Mouse (Mus musculus): ENCODE data around the gene Rap2a. TPM values are rescaled to one million over a fixed set of nuclear protein-coding genes. Genes with fewer than 3 reads are reported as not detected.

Rap2a gene
- total and polyA plus RNA-seq, 3 experiments = 1.3 to 1.5 (median 1.4) TPM

GRCm38 (mm10) chr14:120525644-120526043 is 47.4 kb downstream of the Rap2a start:
- no peaks in the 10 kb centered on the region for H3K9me3 ChIP-seq (replicated peaks; ENCODE audit: low read length)
- TF ChIP-seq ZNF384 (IDR thresholded peaks at IDR 0.05; ENCODE audit: low read depth, low read length) (no peak), ZKSCAN1 (IDR thresholded peaks at IDR 0.05; ENCODE audit: borderline replicate concordance, low read depth, low read length) (no peak), ETS1 (conservative IDR thresholded peaks at IDR 0.05; ENCODE audit: low read depth, low read length) (no peak), MAZ (IDR thresholded peaks at IDR 0.05; ENCODE audit: low read depth, low read length) (no peak)
- no peaks in the 10 kb centered on the region for H3K4me1 ChIP-seq (ENCODE audit: control insufficient read depth in 1 of 2, insufficient read depth in 2 of 2)
- DNase-seq (ENCODE audit: extremely low read depth) = no peak
- dilution Hi-C loops (cut with MboI; ENCODE audit: extremely low pct_ligation_motif_present, extremely low pct_unique_long_range_greater_than_20kb, low sequenced_read_pairs) = no loop called here
- no peak overlapping the region for H3K9ac ChIP-seq (ENCODE audit: insufficient read depth, low read depth)
- no peaks in the 10 kb centered on the region for H3K36me3 ChIP-seq (replicated peaks in 1 of 2; ENCODE audit: control insufficient read depth in 1 of 2, insufficient read depth in 1 of 2, low read length in 1 of 2)
- no peak overlapping the region for H3K27ac ChIP-seq (ENCODE audit: insufficient read depth, low read depth)
- in situ Hi-C loops (cut with MboI; ENCODE audit: low pct_ligation_motif_present, low pct_unique_long_range_greater_than_20kb, low sequenced_read_pairs) = no loop called here
- H3K4me3 ChIP-seq (replicated peaks in 1 of 3; ENCODE audit: low read depth in 2 of 3, low read length in 2 of 3, poor library complexity in 1 of 3) = no peak overlapping the region
- H3K27me3 ChIP-seq (replicated peaks) = no peaks in the 10 kb centered on the region
- no peaks in the 10 kb centered on the region for H3K79me2 ChIP-seq (replicated peaks; ENCODE audit: control insufficient read depth, extremely low read depth, insufficient read depth, poor library complexity, severe bottlenecking)
- H3K4me2 ChIP-seq (ENCODE audit: insufficient read depth, low read depth, poor library complexity, severe bottlenecking) = no peak overlapping the region

DNA sequence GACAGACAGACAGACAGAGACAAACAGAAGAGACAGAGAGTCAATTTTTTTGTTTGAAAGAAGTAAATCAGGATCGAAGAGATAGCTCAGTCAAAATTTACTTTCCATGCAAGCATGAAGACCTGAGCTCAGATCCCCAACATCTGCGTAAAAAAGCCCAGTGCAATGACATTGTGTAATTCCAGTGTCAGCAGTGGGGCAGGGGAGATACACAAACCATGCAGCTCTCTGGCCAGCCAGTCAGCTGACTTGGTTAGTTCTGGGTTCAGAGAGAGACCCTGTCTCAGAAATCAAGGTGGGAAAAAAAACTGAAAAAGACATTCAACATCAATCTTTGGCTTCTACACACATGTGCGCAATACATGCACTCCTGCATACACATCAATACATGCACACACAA is 55.1 kb downstream of the Rap2a start:
- no peak for TF ChIP-seq USF2 (conservative IDR thresholded peaks at IDR 0.05; ENCODE audit: low read depth, low read length)
- TF ChIP-seq JUND (conservative IDR thresholded peaks at IDR 0.05; ENCODE audit: low read depth, low read length) = no peak
- TF ChIP-seq MEF2A (IDR thresholded peaks at IDR 0.05; ENCODE audit: borderline replicate concordance, low read depth, low read length) = no peak
- no peak for TF ChIP-seq ELF1 (IDR thresholded peaks at IDR 0.05; ENCODE audit: low read depth, low read length)
- no peak for TF ChIP-seq CTCF (conservative IDR thresholded peaks at IDR 0.05 in 1 of 2, IDR thresholded peaks at IDR 0.05 in 1 of 2; ENCODE audit: low read depth in 2 of 2, low read length in 2 of 2)
- TF ChIP-seq MAZ (IDR thresholded peaks at IDR 0.05; ENCODE audit: low read depth, low read length) = no peak
- no peak for TF ChIP-seq MXI1 (IDR thresholded peaks at IDR 0.05; ENCODE audit: low read depth, low read length)
- TF ChIP-seq RAD21 (IDR thresholded peaks at IDR 0.05; ENCODE audit: low read depth, low read length) = no peak
- no peak for TF ChIP-seq ZMIZ1 (IDR thresholded peaks at IDR 0.05; ENCODE audit: low read depth, low read length)
- TF ChIP-seq KAT2A (IDR thresholded peaks at IDR 0.05; ENCODE audit: insufficient replicate concordance, low read length) = no peak
- TF ChIP-seq SIN3A (IDR thresholded peaks at IDR 0.05; ENCODE audit: low read length) = no peak
- no peak for TF ChIP-seq IRF4 (IDR thresholded peaks at IDR 0.05; ENCODE audit: low read depth, low read length)
- TF ChIP-seq BHLHE40 (IDR thresholded peaks at IDR 0.05; ENCODE audit: low read depth, low read length) = no peak
- TF ChIP-seq ZC3H11A (IDR thresholded peaks at IDR 0.05; ENCODE audit: low read depth, low read length) = no peak
- TF ChIP-seq E2F4 (IDR thresholded peaks at IDR 0.05; ENCODE audit: insufficient replicate concordance, low read depth, low read length) = no peak
- no peak for TF ChIP-seq PAX5 (IDR thresholded peaks at IDR 0.05; ENCODE audit: low read length)
- no peak overlapping the region for H3K9ac ChIP-seq (ENCODE audit: insufficient read depth, low read depth)
- no peak overlapping the region for H3K4me3 ChIP-seq (replicated peaks in 1 of 3; ENCODE audit: low read depth in 2 of 3, low read length in 2 of 3, poor library complexity in 1 of 3)
- DNase-seq (ENCODE audit: extremely low read depth) = no peak
- no peaks in the 10 kb centered on the region for H3K36me3 ChIP-seq (replicated peaks in 1 of 2; ENCODE audit: control insufficient read depth in 1 of 2, insufficient read depth in 1 of 2, low read length in 1 of 2)
- no peaks in the 10 kb centered on the region for H3K9me3 ChIP-seq (replicated peaks; ENCODE audit: low read length)
- H3K27ac ChIP-seq (ENCODE audit: insufficient read depth, low read depth) = no peak overlapping the region
- no peak overlapping the region for H3K4me2 ChIP-seq (ENCODE audit: insufficient read depth, low read depth, poor library complexity, severe bottlenecking)
- in situ Hi-C loops (cut with MboI; ENCODE audit: low pct_ligation_motif_present, low pct_unique_long_range_greater_than_20kb, low sequenced_read_pairs) = no loop called here
- no peaks in the 10 kb centered on the region for H3K27me3 ChIP-seq (replicated peaks)
- dilution Hi-C loops (cut with MboI; ENCODE audit: extremely low pct_ligation_motif_present, extremely low pct_unique_long_range_greater_than_20kb, low sequenced_read_pairs) = no loop called here
- no peaks in the 10 kb centered on the region for H3K79me2 ChIP-seq (replicated peaks; ENCODE audit: control insufficient read depth, extremely low read depth, insufficient read depth, poor library complexity, severe bottlenecking)
- H3K4me1 ChIP-seq (ENCODE audit: control insufficient read depth in 1 of 2, insufficient read depth in 2 of 2) = peaks cover 0 to 6% of the 10 kb centered on the region in 2 experiments; a peak in 2 of 4 replicates

Data from CH12.LX (cell line).